Mouse (Mus musculus) cerebellum, adult 2 months (tissue): ENCODE measurements at regions not wholly inside any gene's neighbourhood (a gene's known extent, or its start where the extent isn't known, plus 50 kb on each side); places are given as distances from the start of the nearest gene placed in this dataset.

Experiments used
- CTCF ChIP-seq: fragments of 200-500 bp; IDR thresholded peaks from 2 replicates; pipeline ENCODE4 v1.5.1; 2011; ENCODE audit warnings: low read depth, mild to moderate bottlenecking, control low read depth, low read length, moderate library complexity, borderline replicate concordance; ENCODE audit not compliant: insufficient read depth
- POLR2A ChIP-seq: fragments of 200-500 bp; IDR thresholded peaks from 2 replicates; pipeline ENCODE4 v1.6.1; 2011; ENCODE audit warnings: low read length, control low read depth, borderline replicate concordance; ENCODE audit not compliant: insufficient read depth

- no peak for TF ChIP-seq POLR2A
- no peak for TF ChIP-seq CTCF
Observed at GRCm38 (mm10) chr6:99933404-99933803, 207.2 kb upstream of the Prok2 start.
